Mouse (Mus musculus) bone marrow macrophage, adult 2 months (primary cell): ENCODE measurements around the gene Ctnnd2.

Source experiments
- CTCF ChIP-seq: IDR thresholded peaks from 2 replicates; pipeline ENCODE4 v1.5.1; 2012; ENCODE audit warnings: low read depth, mild to moderate bottlenecking, low read length, moderate library complexity
- POLR2A ChIP-seq: IDR thresholded peaks from 2 replicates; pipeline ENCODE4 v1.6.1; 2012; ENCODE audit warnings: mild to moderate bottlenecking, low read depth, low read length, borderline replicate concordance

GRCm38 (mm10) chr15:30962421-30963160, 790.2 kb downstream of the Ctnnd2 start:
- no peak for TF ChIP-seq CTCF
- TF ChIP-seq POLR2A = no peak
